Mouse (Mus musculus) G1E (cell line): ENCODE results near the gene Psmc3ip.

Experiments used
- CTCF ChIP-seq: IDR thresholded peaks from 2 replicates; pipeline ENCODE4 v1.5.1; 2012; ENCODE audit warnings: low read depth, low read length, inconsistent platforms, mixed read lengths
- GATA1 ChIP-seq: IDR thresholded peaks from 2 replicates; pipeline ENCODE4 v1.6.1; 2012; ENCODE audit warnings: borderline replicate concordance, low read length, inconsistent platforms, mixed read lengths
- GATA2 ChIP-seq: IDR thresholded peaks from 2 replicates; pipeline ENCODE4 v1.6.1; 2012; ENCODE audit warnings: low read depth, low read length, inconsistent platforms, borderline replicate concordance
- POLR2AphosphoS5 ChIP-seq: IDR thresholded peaks from 2 replicates; pipeline ENCODE4 v1.6.1; 2012; ENCODE audit warnings: low read depth, low read length, inconsistent platforms; ENCODE audit not compliant: insufficient replicate concordance
- TAL1 ChIP-seq: conservative IDR thresholded peaks from 2 replicates; pipeline ENCODE4 v1.6.1; 2012; ENCODE audit warnings: low read depth, low read length, inconsistent platforms, mixed read lengths

DNA sequence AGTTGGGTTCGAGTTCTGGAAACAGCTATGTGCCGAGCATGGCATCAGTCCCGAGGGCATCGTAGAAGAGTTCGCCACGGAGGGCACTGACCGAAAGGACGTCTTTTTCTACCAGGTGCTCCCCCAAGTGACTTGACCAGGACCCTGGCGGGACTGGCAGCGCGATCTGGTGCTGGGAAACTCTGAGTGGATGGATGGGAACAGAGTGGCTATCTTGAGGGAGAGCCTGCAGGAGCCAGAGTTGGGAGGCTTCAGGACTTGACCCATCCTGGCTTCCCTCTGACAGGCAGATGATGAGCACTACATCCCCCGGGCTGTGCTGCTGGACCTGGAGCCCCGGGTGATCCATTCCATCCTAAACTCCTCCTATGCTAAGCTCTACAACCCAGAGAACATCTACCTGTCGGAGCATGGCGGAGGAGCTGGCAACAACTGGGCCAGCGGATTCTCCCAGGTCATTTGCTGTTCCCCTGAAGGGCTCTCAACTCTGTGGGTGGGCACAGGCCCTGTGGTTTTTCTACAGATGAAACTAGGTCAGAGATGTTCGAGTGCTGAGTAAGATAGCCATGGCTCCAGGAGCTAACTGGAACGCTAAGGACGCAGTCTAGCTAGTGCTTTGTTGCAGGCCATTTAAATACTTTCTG, 25.4 kb upstream of the Psmc3ip start:
- no peak for TF ChIP-seq POLR2AphosphoS5
- TF ChIP-seq CTCF, result no peak
- no peak for TF ChIP-seq TAL1
- no peak for TF ChIP-seq GATA1
- TF ChIP-seq GATA2, result no peak
